Mouse (Mus musculus): ENCODE measurements around the gene Tenm4. TPM values are rescaled to one million over a fixed set of nuclear protein-coding genes. Genes with fewer than 3 reads are reported as not detected.
"Not testable (repeated sequence)": the region's sequence is repeated elsewhere in the genome, so short reads cannot be mapped to it uniquely, and the experiment has no call there.

Tenm4 gene
- polyA plus RNA-seq, 1 experiment from 2014 or later: 45.8 TPM

DNA sequence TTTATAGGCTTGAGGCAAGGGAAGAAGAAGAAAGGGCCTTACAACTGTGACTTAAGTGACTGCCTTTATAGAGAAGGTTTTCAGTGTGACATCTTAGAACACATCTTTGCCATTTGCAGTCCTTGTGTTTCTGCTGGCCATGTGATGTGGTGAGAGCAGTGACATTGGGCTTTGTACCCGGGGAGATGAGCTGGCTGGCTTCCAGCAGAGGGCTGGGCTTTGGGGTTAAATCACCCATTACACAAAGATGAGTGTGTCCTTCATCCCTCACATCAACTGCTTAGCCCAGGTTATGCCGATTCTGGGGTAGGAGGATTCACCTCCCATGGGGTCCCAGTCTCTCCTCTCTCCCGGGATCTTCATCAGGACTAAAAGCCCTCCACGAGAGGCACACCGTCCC lies 738.8 kb downstream of the Tenm4 start:
- H3K36me3 ChIP-seq: peaks cover 23% of the 10 kb centered on the region
- peaks cover 59% of the 10 kb centered on the region for H3K4me1 ChIP-seq (replicated peaks)
- 78% methylated on average over 5 of the region's 5 CpGs for WGBS
- peaks cover 6% of the 10 kb centered on the region for H3K27me3 ChIP-seq
- H3K9ac ChIP-seq (replicated peaks): no peak overlapping the region
- no peak overlapping the region for H3K4me3 ChIP-seq (replicated peaks)
- H3K9me3 ChIP-seq: no peaks in the 10 kb centered on the region
- H3K27ac ChIP-seq: peak overlapping the region; percentile 42; the same call in 1 of the 2 replicates
- no peak for ATAC-seq (ENCODE audit: insufficient number of reproducible peaks, insufficient read depth, low FRiP score, low TSS enrichment, low read depth)
- no peak overlapping the region for H3K4me2 ChIP-seq

DNA sequence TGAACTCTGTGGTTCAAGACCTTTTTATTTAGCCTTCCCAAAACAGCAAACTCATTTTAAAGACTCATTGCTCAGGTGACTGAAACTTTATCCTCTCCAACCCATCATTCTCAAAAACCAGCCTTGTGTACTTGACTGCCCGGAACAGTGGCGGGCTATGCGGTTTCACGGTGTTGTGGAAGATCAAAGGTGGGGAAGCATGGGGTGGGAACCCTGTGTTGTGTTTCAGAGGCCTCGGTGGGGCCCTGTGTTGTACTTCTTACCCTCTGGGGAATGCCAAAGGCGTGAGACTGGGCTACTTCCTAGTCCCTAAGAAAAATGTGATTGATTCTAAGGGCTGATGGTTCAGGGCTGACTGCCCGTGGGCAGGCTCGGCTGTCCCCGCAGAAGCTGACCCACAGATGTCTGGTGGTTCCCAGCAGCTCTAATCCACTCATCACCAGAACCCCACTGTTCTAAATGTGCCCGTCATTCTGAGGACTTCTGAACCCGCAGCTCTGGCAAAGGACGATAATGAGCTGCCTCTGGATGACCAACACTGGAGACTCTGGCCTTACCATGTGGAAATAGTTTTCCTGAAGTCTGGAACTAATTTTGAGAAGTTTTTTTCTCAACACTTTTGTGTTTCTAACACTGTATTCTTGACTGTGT lies 739.4 kb downstream of the Tenm4 start:
- H3K27ac ChIP-seq: peak overlapping the region; percentile 80
- no peak overlapping the region for H3K9ac ChIP-seq (replicated peaks)
- ATAC-seq (ENCODE audit: insufficient number of reproducible peaks, insufficient read depth, low FRiP score, low TSS enrichment, low read depth): no peak
- 8% methylated on average over 12 of the region's 12 CpGs for WGBS
- H3K4me1 ChIP-seq (replicated peaks): peaks cover 60% of the 10 kb centered on the region
- no peaks in the 10 kb centered on the region for H3K9me3 ChIP-seq
- peaks cover 17% of the 10 kb centered on the region for H3K36me3 ChIP-seq
- peaks cover 6% of the 10 kb centered on the region for H3K27me3 ChIP-seq
- H3K4me2 ChIP-seq: no peak overlapping the region
- H3K4me3 ChIP-seq (replicated peaks): no peak overlapping the region

GRCm38 (mm10) chr7:96914031-96914430 lies 743.0 kb downstream of the Tenm4 start:
- 6% methylated on average over 6 of the region's 6 CpGs for WGBS
- H3K9me3 ChIP-seq: no peaks in the 10 kb centered on the region
- H3K9ac ChIP-seq (replicated peaks): no peak overlapping the region
- H3K27me3 ChIP-seq: peaks cover 10% of the 10 kb centered on the region
- H3K4me3 ChIP-seq (replicated peaks): no peak overlapping the region
- H3K27ac ChIP-seq: no peak overlapping the region
- H3K4me2 ChIP-seq: no peak overlapping the region
- H3K4me1 ChIP-seq (replicated peaks): peaks cover 45% of the 10 kb centered on the region
- H3K36me3 ChIP-seq: no peaks in the 10 kb centered on the region
- no peak for ATAC-seq (ENCODE audit: insufficient number of reproducible peaks, insufficient read depth, low FRiP score, low TSS enrichment, low read depth)

DNA sequence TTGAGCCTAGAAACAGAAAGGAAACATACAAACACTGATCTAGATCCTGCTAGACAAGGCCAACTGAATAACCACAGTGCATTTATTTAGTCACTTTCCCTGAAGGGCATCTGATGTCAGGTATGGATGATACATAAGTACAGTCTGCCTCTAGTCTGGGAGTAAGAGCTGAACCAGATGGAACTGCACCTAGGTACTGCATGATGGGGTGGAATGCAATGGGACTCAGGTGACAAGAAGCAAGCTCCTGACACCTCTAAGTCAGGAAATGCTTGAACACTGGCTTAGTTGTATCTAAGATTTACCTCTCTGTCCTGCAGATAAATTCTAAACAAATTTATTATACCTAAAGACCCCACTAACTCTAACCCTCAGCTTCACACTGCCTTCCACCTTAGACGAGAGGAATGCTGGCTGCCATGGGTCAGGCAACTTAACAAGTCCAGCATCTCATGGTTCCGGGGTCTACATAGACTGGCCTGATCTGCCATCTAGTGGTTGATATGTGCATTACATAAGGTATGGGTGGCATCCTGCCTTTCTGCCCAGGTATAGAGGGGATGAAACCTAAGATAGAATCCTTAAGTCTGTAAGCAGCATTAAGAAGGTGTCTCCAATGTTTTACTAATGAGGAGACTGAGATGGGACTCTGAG lies 744.5 kb downstream of the Tenm4 start:
- peaks cover 10% of the 10 kb centered on the region for H3K27me3 ChIP-seq
- WGBS: 1% methylated on average over 2 of the region's 2 CpGs
- H3K4me2 ChIP-seq: no peak overlapping the region
- H3K9me3 ChIP-seq: no peaks in the 10 kb centered on the region
- no peak overlapping the region for H3K4me3 ChIP-seq (replicated peaks)
- ATAC-seq (ENCODE audit: insufficient number of reproducible peaks, insufficient read depth, low FRiP score, low TSS enrichment, low read depth): no peak; the same call in 1 of the 2 replicates
- H3K9ac ChIP-seq (replicated peaks): no peak overlapping the region
- no peak overlapping the region for H3K27ac ChIP-seq
- no peaks in the 10 kb centered on the region for H3K36me3 ChIP-seq
- peaks cover 30% of the 10 kb centered on the region for H3K4me1 ChIP-seq (replicated peaks)

- Histone ChIP-seq H3K4me1 (replicated peaks) (no peaks in the 10 kb centered on the region), H3K4me3 (replicated peaks) (no peak overlapping the region), H3K9me3 (no peaks in the 10 kb centered on the region), H3K27me3 (peaks cover 4% of the 10 kb centered on the region; the same call in 1 of the 2 replicates), H3K4me2 (no peak overlapping the region), H3K27ac (no peak overlapping the region), H3K36me3 (no peaks in the 10 kb centered on the region), H3K9ac (replicated peaks) (no peak overlapping the region)
- 64% methylated on average over 7 of the region's 7 CpGs for WGBS
- ATAC-seq (ENCODE audit: insufficient number of reproducible peaks, insufficient read depth, low FRiP score, low TSS enrichment, low read depth): no peak
Observed at GRCm38 (mm10) chr7:96920447-96921095, 749.5 kb downstream of the Tenm4 start.

DNA sequence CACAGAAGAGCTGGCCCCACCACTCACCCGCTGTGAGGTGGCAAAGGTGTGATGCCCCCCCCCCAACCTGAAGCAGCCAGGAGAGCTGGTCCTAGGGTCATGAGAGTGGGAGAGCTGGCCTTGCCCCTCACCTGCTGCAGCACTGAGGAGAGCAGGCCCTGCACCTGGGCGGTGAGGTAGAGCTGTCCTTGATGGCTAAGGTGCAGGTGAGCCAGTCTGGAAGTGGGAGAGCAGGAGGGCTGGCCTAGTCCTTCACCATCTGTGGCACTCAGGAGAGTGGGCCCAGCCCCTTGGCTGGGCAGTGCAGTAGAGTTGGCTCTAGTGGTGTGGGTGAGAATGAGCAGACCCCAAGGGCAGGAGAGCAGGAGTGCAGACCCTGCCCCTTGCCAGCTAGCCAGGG lies 751.9 kb downstream of the Tenm4 start:
- Histone ChIP-seq H3K27ac (no peak overlapping the region), H3K4me2 (no peak overlapping the region), H3K4me3 (replicated peaks) (no peak overlapping the region), H3K9me3 (no peaks in the 10 kb centered on the region), H3K4me1 (replicated peaks) (no peaks in the 10 kb centered on the region), H3K27me3 (no peaks in the 10 kb centered on the region), H3K9ac (replicated peaks) (no peak overlapping the region), H3K36me3 (no peaks in the 10 kb centered on the region)
- ATAC-seq (ENCODE audit: insufficient number of reproducible peaks, insufficient read depth, low FRiP score, low TSS enrichment, low read depth): 0 out of 2 replicates have a peak, but pooled peaks have one; percentile 26
- 92% methylated on average over 2 of the region's 2 CpGs for WGBS

DNA sequence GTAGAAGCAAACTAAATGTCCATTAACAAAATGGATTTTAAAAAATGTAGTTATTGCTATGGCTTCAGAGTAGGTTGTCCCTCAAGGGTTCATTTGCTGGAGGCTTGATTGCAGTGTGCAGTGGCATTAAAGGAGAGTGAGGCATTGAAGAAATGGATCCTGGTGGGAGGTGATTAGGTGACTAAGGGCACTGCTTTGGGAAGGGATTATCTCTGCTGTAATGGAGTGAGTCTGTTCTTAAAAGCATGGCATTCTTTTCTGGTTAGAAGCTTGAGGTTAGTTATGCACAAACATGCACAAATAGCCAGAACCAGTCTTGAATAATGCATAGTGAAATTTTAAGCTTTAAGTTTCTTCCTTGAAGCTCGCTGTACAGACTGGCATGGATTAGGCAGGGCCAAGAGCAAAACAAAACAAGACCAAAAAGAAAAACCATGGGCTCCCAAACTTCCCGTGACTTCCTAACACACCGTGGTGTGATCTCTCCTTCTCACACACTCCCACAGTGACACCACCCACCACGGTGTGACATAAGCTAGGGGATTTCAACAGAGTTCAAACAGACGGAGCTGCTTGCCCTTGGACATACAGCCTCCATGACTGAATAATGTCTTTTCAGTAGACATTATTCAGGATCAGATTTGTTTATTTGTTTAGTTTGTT lies 772.8 kb downstream of the Tenm4 start:
- Histone ChIP-seq H3K27ac (no peak overlapping the region), H3K4me3 (replicated peaks) (no peak overlapping the region), H3K9me3 (no peaks in the 10 kb centered on the region), H3K36me3 (no peaks in the 10 kb centered on the region), H3K4me2 (no peak overlapping the region), H3K9ac (replicated peaks) (no peak overlapping the region), H3K27me3 (no peaks in the 10 kb centered on the region), H3K4me1 (replicated peaks) (no peaks in the 10 kb centered on the region)
- no peak for ATAC-seq (ENCODE audit: insufficient number of reproducible peaks, insufficient read depth, low FRiP score, low TSS enrichment, low read depth)
- 73% methylated on average over 5 of the region's 5 CpGs for WGBS

GRCm38 (mm10) chr7:96946501-96946900 lies 775.5 kb downstream of the Tenm4 start:
- not testable (repeated sequence) for H3K9me3 ChIP-seq; H3K9ac ChIP-seq (replicated peaks); H3K27ac ChIP-seq; H3K4me3 ChIP-seq (replicated peaks); H3K36me3 ChIP-seq; H3K4me1 ChIP-seq (replicated peaks); H3K27me3 ChIP-seq; H3K4me2 ChIP-seq; ATAC-seq (ENCODE audit: insufficient number of reproducible peaks, insufficient read depth, low FRiP score, low TSS enrichment, low read depth)
- WGBS: 86% methylated on average over 8 of the region's 8 CpGs

DNA sequence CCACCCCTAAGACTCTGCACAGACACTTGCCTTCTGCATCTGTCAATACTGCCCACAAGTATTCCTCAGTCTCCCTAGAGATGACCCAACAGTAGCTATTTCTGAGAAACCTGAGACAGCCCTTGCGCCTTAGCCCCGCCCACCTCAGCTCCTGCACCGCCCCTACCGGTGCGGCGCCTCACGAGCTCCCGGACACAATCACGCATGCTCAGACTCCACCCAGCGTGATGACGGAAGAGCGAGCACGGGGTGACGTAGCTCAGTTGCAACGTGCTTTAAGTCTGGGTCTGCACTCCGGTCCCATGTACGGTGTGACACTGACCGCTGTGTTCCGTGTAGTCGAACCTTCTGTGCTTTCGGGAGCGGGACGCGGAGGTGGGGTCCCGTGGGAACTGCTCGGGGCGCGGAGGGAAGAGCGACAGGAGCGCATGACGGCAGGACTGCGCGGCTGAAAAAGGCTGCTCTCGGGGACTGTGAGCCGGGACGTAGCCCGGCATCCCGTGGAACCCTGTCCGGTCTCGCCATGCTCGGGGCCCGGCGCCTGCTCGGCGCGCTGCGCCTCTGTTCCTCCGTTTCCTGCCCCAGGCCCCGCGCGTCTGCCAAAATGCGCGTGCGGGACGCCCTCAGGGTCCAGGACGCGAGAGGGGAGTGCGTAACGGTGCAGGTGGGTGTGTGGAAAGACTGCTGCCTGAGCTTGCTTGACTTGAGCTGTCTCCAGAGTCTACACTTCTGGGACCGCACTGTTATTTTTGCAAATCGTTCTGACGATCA lies 780.4 kb downstream of the Tenm4 start, which contains the start of gene Nars2:
Gene Nars2, plus strand, starts transcription at position 225 of the 771 bp plus-strand sequence.
- 0 out of 2 replicates have a peak, but pooled peaks cover 4% of the 10 kb centered on the region for H3K36me3 ChIP-seq
- WGBS: under 1% methylated on average over 62 of the region's 62 CpGs
- peak within 1 kb of the TSS; percentile 88 for H3K4me3 ChIP-seq (replicated peaks)
- H3K9me3 ChIP-seq: no peaks in the 10 kb centered on the region
- H3K4me1 ChIP-seq (replicated peaks): peaks cover 13% of the 10 kb centered on the region
- H3K27me3 ChIP-seq: no peaks in the 10 kb centered on the region
- peak within 1 kb of the TSS; percentile 72 for H3K4me2 ChIP-seq
- peak within 1 kb of the TSS; percentile 77 for H3K9ac ChIP-seq (replicated peaks)
- H3K27ac ChIP-seq: peak within 1 kb of the TSS; percentile 91
- peak; percentile 99 for ATAC-seq (ENCODE audit: insufficient number of reproducible peaks, insufficient read depth, low FRiP score, low TSS enrichment, low read depth)

- 25% methylated on average over 5 of the region's 5 CpGs for WGBS
- Histone ChIP-seq H3K27me3 (no peaks in the 10 kb centered on the region), H3K9ac (replicated peaks) (peak overlapping the region; percentile 77; the same call in 1 of the 2 replicates), H3K4me2 (peak overlapping the region; percentile 72), H3K27ac (no peak overlapping the region), H3K9me3 (no peaks in the 10 kb centered on the region), H3K4me3 (replicated peaks) (peak overlapping the region; percentile 88), H3K36me3 (peaks cover 8% of the 10 kb centered on the region; the same call in 1 of the 2 replicates), H3K4me1 (replicated peaks) (peaks cover 13% of the 10 kb centered on the region)
- ATAC-seq (ENCODE audit: insufficient number of reproducible peaks, insufficient read depth, low FRiP score, low TSS enrichment, low read depth): no peak
Observed at GRCm38 (mm10) chr7:96952094-96952493, 781.0 kb downstream of the Tenm4 start.
